Mouse (Mus musculus) brain, embryonic 14.5 days (tissue): Measurements from ENCODE around the gene Ms4a10.

Experiments used
- CTCF ChIP-seq: fragments of 200-500 bp; IDR thresholded peaks from 2 replicates; pipeline ENCODE4 v1.5.1; 2012; ENCODE audit warnings: inconsistent platforms, mild to moderate bottlenecking, moderate library complexity, borderline replicate concordance; ENCODE audit not compliant: insufficient read depth, insufficient read length; ENCODE audit errors: extremely low read depth
- POLR2A ChIP-seq: fragments of 200-500 bp; IDR thresholded peaks from 2 replicates; pipeline ENCODE4 v1.6.1; 2012; ENCODE audit warnings: mild to moderate bottlenecking, inconsistent platforms, borderline replicate concordance; ENCODE audit not compliant: poor library complexity, insufficient read depth, insufficient read length, severe bottlenecking; ENCODE audit errors: extremely low read depth

- TF ChIP-seq CTCF (no peak), POLR2A (no peak)
These were observed at the start of gene Ms4a10 for GRCm38 (mm10) chr19:10974238-10974865.
